Mouse (Mus musculus): ENCODE measurements around the gene Cryba4.
A peak's percentile ranks its signal among the peaks of the same experiment; 100 is the strongest.

Cryba4 gene

GRCm38 (mm10) chr5:112286608-112286983, 34.3 kb upstream of the Cryba4 start:
- no peak for DNase-seq (ENCODE audit: low spot score in 2 of 2)

GRCm38 (mm10) chr5:112285548-112286085, 33.3 kb upstream of the Cryba4 start:
- no peak for DNase-seq (ENCODE audit: low spot score in 2 of 2)

- no peak for DNase-seq (ENCODE audit: low spot score in 2 of 2)
These were observed 31.9 kb upstream of the Cryba4 start for GRCm38 (mm10) chr5:112284203-112284582.

GRCm38 (mm10) chr5:112283543-112284202, 31.4 kb upstream of the Cryba4 start:
- DNase-seq (ENCODE audit: low spot score in 2 of 2) = no peak

GRCm38 (mm10) chr5:112282780-112283482, 30.6 kb upstream of the Cryba4 start:
- no peak for DNase-seq (ENCODE audit: low spot score in 2 of 2)

GRCm38 (mm10) chr5:112282123-112282779, 29.9 kb upstream of the Cryba4 start:
- no peak for DNase-seq (ENCODE audit: low spot score in 2 of 2)

- DNase-seq (ENCODE audit: low spot score in 2 of 2) = no peak
These were observed 29.4 kb upstream of the Cryba4 start for GRCm38 (mm10) chr5:112281676-112282075.

- no peak for DNase-seq (ENCODE audit: low spot score in 2 of 2)
These were observed 28.7 kb upstream of the Cryba4 start for GRCm38 (mm10) chr5:112280863-112281660.

- DNase-seq (ENCODE audit: low spot score in 2 of 2) = no peak
These were observed 27.8 kb upstream of the Cryba4 start for GRCm38 (mm10) chr5:112280151-112280550.

GRCm38 (mm10) chr5:112279181-112280021, 27.1 kb upstream of the Cryba4 start:
- DNase-seq (ENCODE audit: low spot score in 2 of 2) = no peak

- no peak for DNase-seq (ENCODE audit: low spot score in 2 of 2)
These were observed 25.7 kb upstream of the Cryba4 start for GRCm38 (mm10) chr5:112277906-112278470.

- no peak for DNase-seq (ENCODE audit: low spot score in 2 of 2)
These were observed 24.6 kb upstream of the Cryba4 start for GRCm38 (mm10) chr5:112276907-112277348.

- peak; percentile 100 for DNase-seq (ENCODE audit: low spot score in 2 of 2)
These were observed 24.1 kb upstream of the Cryba4 start, which contains the start of gene Tpst2 for GRCm38 (mm10) chr5:112276267-112276873. Tpst2 (plus strand) TSS chr5:112276691.

- DNase-seq (ENCODE audit: low spot score in 2 of 2) = no peak
These were observed 22.9 kb upstream of the Cryba4 start for GRCm38 (mm10) chr5:112275021-112275804.

GRCm38 (mm10) chr5:112273746-112274463, 21.6 kb upstream of the Cryba4 start:
- DNase-seq (ENCODE audit: low spot score in 2 of 2) = no peak

GRCm38 (mm10) chr5:112272934-112273333, 20.6 kb upstream of the Cryba4 start:
- no peak for DNase-seq (ENCODE audit: low spot score in 2 of 2)

GRCm38 (mm10) chr5:112270764-112271541, 18.6 kb upstream of the Cryba4 start:
- peak in 1 of 2 experiments; percentile 23 for DNase-seq (ENCODE audit: low spot score in 2 of 2)
